Mouse (Mus musculus) liver, embryonic 14.5 days (tissue): Measurements from ENCODE around the gene Acot7.

Source experiments
- CTCF ChIP-seq: IDR thresholded peaks from 2 replicates; pipeline ENCODE4 v1.5.1; 2016; ENCODE audit warnings: antibody characterized with exemption, low read depth, control low read depth
- EP300 ChIP-seq: IDR thresholded peaks from 2 replicates; pipeline ENCODE4 v1.6.1; 2016; ENCODE audit warnings: antibody characterized with exemption, low read depth

DNA sequence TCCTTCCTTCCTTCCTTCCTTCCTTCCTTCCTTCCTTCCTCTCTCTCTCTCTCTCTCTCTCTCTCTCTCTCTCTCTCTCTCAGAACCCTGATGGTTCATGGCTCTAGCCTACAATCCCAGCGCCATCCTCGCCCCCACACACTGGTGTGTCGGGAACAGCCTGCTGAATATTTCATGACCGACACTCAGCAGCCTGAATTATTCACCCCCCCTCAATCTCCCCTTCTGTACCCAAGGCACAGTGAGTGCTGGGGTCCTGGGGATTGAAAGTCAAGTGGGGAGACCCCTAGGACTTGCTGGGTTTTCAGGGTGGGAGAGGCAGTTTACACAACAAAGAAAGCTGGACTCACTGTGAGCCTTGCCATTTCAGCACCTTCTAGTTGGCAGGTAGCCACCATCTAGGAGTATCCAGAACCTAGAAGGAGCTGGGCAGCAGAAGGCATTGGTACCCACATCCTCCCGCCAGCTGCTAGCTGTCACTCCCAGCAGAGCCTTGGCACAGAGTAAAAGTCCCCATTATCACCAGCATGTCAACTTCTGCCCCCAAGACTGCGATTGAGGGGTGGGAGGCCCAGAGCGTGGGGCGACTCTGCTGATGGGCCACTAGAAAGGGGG lies 36.3 kb upstream of the Acot7 start:
- TF ChIP-seq CTCF: no peak
- TF ChIP-seq EP300: no peak
